Mouse (Mus musculus): ENCODE results near the gene 4930432M17Rik. TPM values are rescaled to one million over a fixed set of nuclear protein-coding genes. Genes with fewer than 3 reads are reported as not detected.

The 4930432M17Rik gene
- total and polyA plus RNA-seq, 3 experiments = 0.16 TPM; not detected in 2

GRCm38 (mm10) chr3:121687741-121688140 lies 17.2 kb downstream of the 4930432M17Rik start:
- H3K4me1 ChIP-seq (ENCODE audit: insufficient read depth, low read depth, low read length) = peaks cover 30% of the 10 kb centered on the region
- H3K27me3 ChIP-seq (ENCODE audit: insufficient read depth, low read length) = peaks cover 22% of the 10 kb centered on the region
- TF ChIP-seq POLR2AphosphoS5 (IDR thresholded peaks at IDR 0.05; ENCODE audit: insufficient replicate concordance, low read depth, low read length) (no peak), GATA2 (IDR thresholded peaks at IDR 0.05; ENCODE audit: borderline replicate concordance, low read depth, low read length) (no peak), TAL1 (conservative IDR thresholded peaks at IDR 0.05; ENCODE audit: low read depth, low read length) (no peak), GATA1 (IDR thresholded peaks at IDR 0.05; ENCODE audit: borderline replicate concordance, low read length) (no peak), CTCF (IDR thresholded peaks at IDR 0.05; ENCODE audit: low read depth, low read length) (no peak)
- DNase-seq (ENCODE audit: low spot score) (no peak), ATAC-seq (ENCODE audit: extremely low read depth, insufficient number of reproducible peaks, low FRiP score, poor library complexity, severe bottlenecking) (no peak)
- H3K9me3 ChIP-seq (replicated peaks) = no peaks in the 10 kb centered on the region
- H3K36me3 ChIP-seq (replicated peaks) = no peaks in the 10 kb centered on the region
- H3K4me3 ChIP-seq (ENCODE audit: low read depth, low read length) = no peak overlapping the region

GRCm38 (mm10) chr3:121689029-121689428 lies 18.5 kb downstream of the 4930432M17Rik start:
- no peak overlapping the region for H3K4me3 ChIP-seq (ENCODE audit: low read depth, low read length)
- peak; percentile 25 for DNase-seq (ENCODE audit: low spot score)
- peaks cover 38% of the 10 kb centered on the region for H3K4me1 ChIP-seq (ENCODE audit: insufficient read depth, low read depth, low read length)
- peak; percentile 93 for ATAC-seq (ENCODE audit: extremely low read depth, insufficient number of reproducible peaks, low FRiP score, poor library complexity, severe bottlenecking)
- H3K36me3 ChIP-seq (replicated peaks) = no peaks in the 10 kb centered on the region
- peaks cover 29% of the 10 kb centered on the region for H3K27me3 ChIP-seq (ENCODE audit: insufficient read depth, low read length)
- TF ChIP-seq TAL1 (conservative IDR thresholded peaks at IDR 0.05; ENCODE audit: low read depth, low read length) (peak; percentile 68), POLR2AphosphoS5 (IDR thresholded peaks at IDR 0.05; ENCODE audit: insufficient replicate concordance, low read depth, low read length) (no peak)
- H3K9me3 ChIP-seq (replicated peaks) = no peaks in the 10 kb centered on the region

DNA sequence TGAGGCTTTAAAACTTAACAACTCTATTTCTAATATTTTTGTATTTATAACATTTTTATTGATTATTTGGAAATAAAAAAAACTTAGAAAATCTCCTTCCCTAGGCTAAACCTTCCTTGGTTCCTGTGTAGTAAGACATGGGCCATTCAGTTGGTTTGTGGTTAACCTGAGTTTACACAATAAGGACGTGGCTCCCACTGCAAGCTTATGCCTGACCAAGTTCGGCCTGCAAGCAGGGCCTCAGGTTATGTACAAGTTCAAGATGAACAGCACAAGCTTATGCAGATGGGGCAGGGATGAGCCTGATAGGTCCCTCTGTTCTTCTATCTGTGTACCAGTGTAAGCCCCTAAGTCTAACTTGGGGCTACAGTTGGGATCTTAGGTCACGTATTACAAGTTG lies 19.1 kb downstream of the 4930432M17Rik start:
- no peak for TF ChIP-seq GATA2 (IDR thresholded peaks at IDR 0.05; ENCODE audit: borderline replicate concordance, low read depth, low read length)
- TF ChIP-seq GATA1 (IDR thresholded peaks at IDR 0.05; ENCODE audit: borderline replicate concordance, low read length) = no peak
- no peak for TF ChIP-seq TAL1 (conservative IDR thresholded peaks at IDR 0.05; ENCODE audit: low read depth, low read length)
- no peak for TF ChIP-seq POLR2AphosphoS5 (IDR thresholded peaks at IDR 0.05; ENCODE audit: insufficient replicate concordance, low read depth, low read length)
- no peaks in the 10 kb centered on the region for H3K36me3 ChIP-seq (replicated peaks)
- no peaks in the 10 kb centered on the region for H3K9me3 ChIP-seq (replicated peaks)
- H3K27me3 ChIP-seq (ENCODE audit: insufficient read depth, low read length) = peaks cover 30% of the 10 kb centered on the region
- H3K4me1 ChIP-seq (ENCODE audit: insufficient read depth, low read depth, low read length) = peaks cover 38% of the 10 kb centered on the region
- ATAC-seq (ENCODE audit: extremely low read depth, insufficient number of reproducible peaks, low FRiP score, poor library complexity, severe bottlenecking) (no peak), DNase-seq (ENCODE audit: low spot score) (no peak)
- no peak overlapping the region for H3K4me3 ChIP-seq (ENCODE audit: low read depth, low read length)

GRCm38 (mm10) chr3:121693001-121693730 lies 22.6 kb downstream of the 4930432M17Rik start:
- DNase-seq (ENCODE audit: low spot score) = no peak
- ATAC-seq (ENCODE audit: extremely low read depth, insufficient number of reproducible peaks, low FRiP score, poor library complexity, severe bottlenecking) = no peak
- TF ChIP-seq GATA2 (IDR thresholded peaks at IDR 0.05; ENCODE audit: borderline replicate concordance, low read depth, low read length) (no peak), TAL1 (conservative IDR thresholded peaks at IDR 0.05; ENCODE audit: low read depth, low read length) (no peak), CTCF (IDR thresholded peaks at IDR 0.05; ENCODE audit: low read depth, low read length) (no peak), POLR2AphosphoS5 (IDR thresholded peaks at IDR 0.05; ENCODE audit: insufficient replicate concordance, low read depth, low read length) (no peak), GATA1 (IDR thresholded peaks at IDR 0.05; ENCODE audit: borderline replicate concordance, low read length) (no peak)
- Histone ChIP-seq H3K36me3 (replicated peaks) (no peaks in the 10 kb centered on the region), H3K4me1 (ENCODE audit: insufficient read depth, low read depth, low read length) (peaks cover 29% of the 10 kb centered on the region), H3K27me3 (ENCODE audit: insufficient read depth, low read length) (peaks cover 23% of the 10 kb centered on the region), H3K9me3 (replicated peaks) (no peaks in the 10 kb centered on the region), H3K4me3 (ENCODE audit: low read depth, low read length) (no peak overlapping the region)

GRCm38 (mm10) chr3:121693746-121694145 lies 23.2 kb downstream of the 4930432M17Rik start:
- DNase-seq (ENCODE audit: low spot score) = no peak
- TF ChIP-seq GATA1 (IDR thresholded peaks at IDR 0.05; ENCODE audit: borderline replicate concordance, low read length) (no peak), TAL1 (conservative IDR thresholded peaks at IDR 0.05; ENCODE audit: low read depth, low read length) (no peak), CTCF (IDR thresholded peaks at IDR 0.05; ENCODE audit: low read depth, low read length) (no peak), POLR2AphosphoS5 (IDR thresholded peaks at IDR 0.05; ENCODE audit: insufficient replicate concordance, low read depth, low read length) (no peak), GATA2 (IDR thresholded peaks at IDR 0.05; ENCODE audit: borderline replicate concordance, low read depth, low read length) (no peak)
- H3K36me3 ChIP-seq (replicated peaks) = no peaks in the 10 kb centered on the region
- no peaks in the 10 kb centered on the region for H3K9me3 ChIP-seq (replicated peaks)
- no peak overlapping the region for H3K4me3 ChIP-seq (ENCODE audit: low read depth, low read length)
- no peak for ATAC-seq (ENCODE audit: extremely low read depth, insufficient number of reproducible peaks, low FRiP score, poor library complexity, severe bottlenecking)
- peaks cover 28% of the 10 kb centered on the region for H3K27me3 ChIP-seq (ENCODE audit: insufficient read depth, low read length)
- H3K4me1 ChIP-seq (ENCODE audit: insufficient read depth, low read depth, low read length) = peaks cover 23% of the 10 kb centered on the region

GRCm38 (mm10) chr3:121697169-121697568 lies 26.6 kb downstream of the 4930432M17Rik start:
- TF ChIP-seq GATA2 (IDR thresholded peaks at IDR 0.05; ENCODE audit: borderline replicate concordance, low read depth, low read length) = no peak
- TF ChIP-seq GATA1 (IDR thresholded peaks at IDR 0.05; ENCODE audit: borderline replicate concordance, low read length) = no peak
- TF ChIP-seq CTCF (IDR thresholded peaks at IDR 0.05; ENCODE audit: low read depth, low read length) = no peak
- TF ChIP-seq TAL1 (conservative IDR thresholded peaks at IDR 0.05; ENCODE audit: low read depth, low read length) = no peak
- no peak for TF ChIP-seq POLR2AphosphoS5 (IDR thresholded peaks at IDR 0.05; ENCODE audit: insufficient replicate concordance, low read depth, low read length)
- H3K4me3 ChIP-seq (ENCODE audit: low read depth, low read length) = no peak overlapping the region
- no peaks in the 10 kb centered on the region for H3K36me3 ChIP-seq (replicated peaks)
- DNase-seq (ENCODE audit: low spot score) = no peak
- H3K27me3 ChIP-seq (ENCODE audit: insufficient read depth, low read length) = peaks cover 53% of the 10 kb centered on the region
- H3K9me3 ChIP-seq (replicated peaks) = no peaks in the 10 kb centered on the region
- H3K4me1 ChIP-seq (ENCODE audit: insufficient read depth, low read depth, low read length) = peaks cover 15% of the 10 kb centered on the region
- ATAC-seq (ENCODE audit: extremely low read depth, insufficient number of reproducible peaks, low FRiP score, poor library complexity, severe bottlenecking) = no peak

All from G1E (cell line).